Mouse (Mus musculus) heart, embryonic 14.5 days (tissue): Measurements from ENCODE around the gene Lrrc58. TPM values are rescaled to one million over a fixed set of nuclear protein-coding genes. Genes with fewer than 3 reads are reported as not detected.

Experiments used
- ATAC-seq: fragments of 200-750 bp; cut with Nextera tagmentation; 2 replicates; pipeline ENCODE4 v1.8.0; 2017; ENCODE audit warnings: low read depth, moderate TSS enrichment; ENCODE audit not compliant: insufficient number of reproducible peaks, insufficient read depth, low FRiP score
- H3K27ac ChIP-seq, 2 experiments: fragments of 200-500 bp in 1 of 2; fragments of 300-500 bp in 1 of 2; sonication (generic) in 1 of 2; replicated peaks in 1 of 2; 2 replicates each; pipeline ENCODE4 v1.5.1; 2012 to 2014; ENCODE audit warnings: low read depth in 2 of 2, low read length in 2 of 2, control low read depth in 1 of 2, mild to moderate bottlenecking in 1 of 2, mixed read lengths in 1 of 2; ENCODE audit not compliant: control insufficient read depth in 1 of 2, insufficient read depth in 1 of 2
- H3K27me3 ChIP-seq: fragments of 300-500 bp; sonication (generic); 2 replicates; pipeline ENCODE4 v1.6.1; 2014; ENCODE audit warnings: mild to moderate bottlenecking, low read length, control low read depth; ENCODE audit not compliant: control insufficient read depth, insufficient read depth
- H3K36me3 ChIP-seq: fragments of 300-500 bp; sonication (generic); 2 replicates; pipeline ENCODE4 v1.6.1; 2014; ENCODE audit warnings: mild to moderate bottlenecking, control low read depth, low read length, mixed read lengths; ENCODE audit not compliant: control insufficient read depth, insufficient read depth
- H3K4me1 ChIP-seq, 2 experiments: fragments of 200-500 bp in 1 of 2; fragments of 300-500 bp in 1 of 2; sonication (generic) in 1 of 2; 2 replicates each; pipeline ENCODE4 v1.6.1; 2012 to 2014; ENCODE audit warnings: low read length in 2 of 2, control low read depth in 1 of 2, mixed read lengths in 1 of 2; ENCODE audit not compliant: control insufficient read depth in 2 of 2, insufficient read depth in 2 of 2
- H3K4me2 ChIP-seq: fragments of 300-500 bp; sonication (generic); 2 replicates; pipeline ENCODE4 v1.6.1; 2014; ENCODE audit warnings: mild to moderate bottlenecking, low read length
- H3K4me3 ChIP-seq, 2 experiments: fragments of 200-500 bp in 1 of 2; fragments of 300-500 bp in 1 of 2; sonication (generic) in 1 of 2; 2 replicates each; pipeline ENCODE4 v1.5.1; 2012 to 2014; ENCODE audit warnings: low read length in 2 of 2, mild to moderate bottlenecking in 2 of 2, control low read depth in 1 of 2, low read depth in 1 of 2, moderate library complexity in 1 of 2; ENCODE audit not compliant: control insufficient read depth in 1 of 2, insufficient read depth in 1 of 2
- H3K9ac ChIP-seq: fragments of 300-500 bp; sonication (generic); 2 replicates; pipeline ENCODE4 v1.6.1; 2014; ENCODE audit warnings: mild to moderate bottlenecking, low read length
- H3K9me3 ChIP-seq: fragments of 300-500 bp; sonication (generic); 2 replicates; pipeline ENCODE4 v1.6.1; 2016; ENCODE audit warnings: low read length, control low read depth; ENCODE audit not compliant: control insufficient read depth
- WGBS: fragments of 180-500 bp; shearing (Covaris S2); extraction: QIAGEN DNeasy Blood & Tissue Kit; methylation state at CpG from one replicate; pipeline ENCODE4 v1.1.7; 2014; 5-methylcytosine and 5-hydroxymethylcytosine counted together
- polyA plus RNA-seq: library from polyadenylated mRNA; unstranded; fragments of >200 nt; fragmentation: Nextera tagmentation; extraction: Ambion mirVana; gene quantifications from 2 replicates; pipeline ENCODE4 v1.2.1, GENCODE M21; 2014

Lrrc58 gene
- polyA plus RNA-seq, 1 experiment from 2014 or later = 42.6 TPM

GRCm38 (mm10) chr16:37843740-37844139 lies 24.4 kb upstream of the Lrrc58 start:
- no peaks in the 10 kb centered on the region for H3K9me3 ChIP-seq
- H3K4me2 ChIP-seq = no peak overlapping the region
- no peaks in the 10 kb centered on the region for H3K36me3 ChIP-seq
- H3K4me3 ChIP-seq = no peak overlapping the region
- no peak overlapping the region for H3K27ac ChIP-seq
- no peaks in the 10 kb centered on the region for H3K27me3 ChIP-seq
- peaks cover 16 to 22% of the 10 kb centered on the region in 2 experiments for H3K4me1 ChIP-seq
- H3K9ac ChIP-seq = no peak overlapping the region
- ATAC-seq = no peak
- 77% methylated on average over 12 of the region's 12 CpGs for WGBS

GRCm38 (mm10) chr16:37845202-37845925 lies 22.8 kb upstream of the Lrrc58 start:
- no peaks in the 10 kb centered on the region for H3K36me3 ChIP-seq
- peak overlapping the region; percentile 19; the same call in 1 of the 2 replicates for H3K4me2 ChIP-seq
- H3K4me1 ChIP-seq = peaks cover 17 to 22% of the 10 kb centered on the region in 2 experiments
- peak overlapping the region; percentile 21 to 24 for H3K27ac ChIP-seq
- no peaks in the 10 kb centered on the region for H3K9me3 ChIP-seq
- no peaks in the 10 kb centered on the region for H3K27me3 ChIP-seq
- 0 out of 2 replicates have a peak, but pooled peaks have one; percentile 31 for ATAC-seq
- H3K9ac ChIP-seq = no peak overlapping the region
- H3K4me3 ChIP-seq = no peak overlapping the region
- WGBS = 21% methylated on average over 7 of the region's 7 CpGs

GRCm38 (mm10) chr16:37847081-37847480 lies 21.1 kb upstream of the Lrrc58 start:
- H3K4me1 ChIP-seq = peaks cover 17 to 28% of the 10 kb centered on the region in 2 experiments
- H3K4me2 ChIP-seq = no peak overlapping the region
- no peak overlapping the region for H3K4me3 ChIP-seq
- no peak for ATAC-seq
- H3K9me3 ChIP-seq = no peaks in the 10 kb centered on the region
- H3K27ac ChIP-seq = no peak overlapping the region
- no peaks in the 10 kb centered on the region for H3K36me3 ChIP-seq
- 71% methylated on average over 3 of the region's 3 CpGs for WGBS
- no peaks in the 10 kb centered on the region for H3K27me3 ChIP-seq
- H3K9ac ChIP-seq = no peak overlapping the region

GRCm38 (mm10) chr16:37851366-37851765 lies 16.8 kb upstream of the Lrrc58 start:
- Histone ChIP-seq H3K27me3 (no peaks in the 10 kb centered on the region), H3K36me3 (no peaks in the 10 kb centered on the region), H3K27ac (peak overlapping the region; percentile 16 to 67; a peak in 2 of 4 replicates), H3K4me1 (peaks cover 15 to 20% of the 10 kb centered on the region in 2 experiments), H3K9ac (no peak overlapping the region), H3K4me3 (no peak overlapping the region), H3K4me2 (no peak overlapping the region), H3K9me3 (no peaks in the 10 kb centered on the region)
- 52% methylated on average over 5 of the region's 5 CpGs for WGBS
- peak; percentile 76 for ATAC-seq

GRCm38 (mm10) chr16:37853279-37853678 lies 14.9 kb upstream of the Lrrc58 start:
- Histone ChIP-seq H3K27ac (no peak overlapping the region), H3K9ac (no peak overlapping the region), H3K36me3 (no peaks in the 10 kb centered on the region), H3K4me2 (no peak overlapping the region), H3K27me3 (no peaks in the 10 kb centered on the region), H3K4me3 (no peak overlapping the region), H3K4me1 (peaks cover 15 to 20% of the 10 kb centered on the region in 2 experiments), H3K9me3 (no peaks in the 10 kb centered on the region)
- WGBS = 55% methylated on average over 9 of the region's 9 CpGs
- no peak for ATAC-seq

GRCm38 (mm10) chr16:37854054-37854453 lies 14.1 kb upstream of the Lrrc58 start:
- no peaks in the 10 kb centered on the region for H3K9me3 ChIP-seq
- H3K27ac ChIP-seq = no peak overlapping the region
- H3K4me3 ChIP-seq = no peak overlapping the region
- peaks cover 15 to 21% of the 10 kb centered on the region in 2 experiments for H3K4me1 ChIP-seq
- 61% methylated on average over 14 of the region's 14 CpGs for WGBS
- no peak overlapping the region for H3K4me2 ChIP-seq
- H3K36me3 ChIP-seq = no peaks in the 10 kb centered on the region
- no peak for ATAC-seq
- H3K27me3 ChIP-seq = no peaks in the 10 kb centered on the region
- H3K9ac ChIP-seq = no peak overlapping the region

- ATAC-seq = no peak
- no peak overlapping the region for H3K4me3 ChIP-seq
- H3K4me2 ChIP-seq = no peak overlapping the region
- H3K27me3 ChIP-seq = no peaks in the 10 kb centered on the region
- H3K27ac ChIP-seq = no peak overlapping the region
- 23% methylated on average over 5 of the region's 5 CpGs for WGBS
- H3K4me1 ChIP-seq = peaks cover 15 to 26% of the 10 kb centered on the region in 2 experiments
- no peaks in the 10 kb centered on the region for H3K9me3 ChIP-seq
- no peaks in the 10 kb centered on the region for H3K36me3 ChIP-seq
- no peak overlapping the region for H3K9ac ChIP-seq
These were observed 13.6 kb upstream of the Lrrc58 start for GRCm38 (mm10) chr16:37854593-37854992.

GRCm38 (mm10) chr16:37855583-37855982 lies 12.6 kb upstream of the Lrrc58 start:
- Histone ChIP-seq H3K27me3 (no peaks in the 10 kb centered on the region), H3K27ac (no peak overlapping the region), H3K9me3 (no peaks in the 10 kb centered on the region), H3K4me3 (no peak overlapping the region), H3K4me1 (peaks cover 16 to 26% of the 10 kb centered on the region in 2 experiments), H3K36me3 (no peaks in the 10 kb centered on the region), H3K9ac (no peak overlapping the region), H3K4me2 (no peak overlapping the region)
- no peak for ATAC-seq
- 50% methylated on average over 8 of the region's 8 CpGs for WGBS
